In genomic region chr10:95748360-95748759, GRCm38 (mm10) we compare ENCODE assay signal across 33 mouse cellular contexts.
"Had no signal": no experiment of that assay in that cellular context is flagged by ENCODE, and none has a peak within 500 bp of the region (broad histone marks: within the 10 kb centered on the region; RNA-seq: fewer than 3 reads in every experiment).

No protein-coding gene starts in this region.

- H3K27ac ChIP-seq: heart, embryonic 10.5 days; heart, embryonic 13.5 days; heart, embryonic 15.5 days; hindbrain, embryonic 10.5 days; hindbrain, embryonic 12.5 days; hindbrain, embryonic 13.5 days; hindbrain, embryonic 14.5 days; hindbrain, embryonic 15.5 days; hindbrain, postnatal 0 days; kidney, embryonic 15.5 days; kidney, postnatal 0 days; layer of hippocampus, adult 2 months; left cerebral cortex, adult 2 months had no signal

- H3K9ac ChIP-seq: heart, embryonic 12.5 days; heart, embryonic 13.5 days; heart, embryonic 15.5 days; hindbrain, embryonic 12.5 days; hindbrain, embryonic 13.5 days; hindbrain, embryonic 14.5 days; hindbrain, embryonic 15.5 days; kidney, embryonic 15.5 days had no signal

- H3K27me3 ChIP-seq: heart, embryonic 12.5 days; heart, embryonic 13.5 days; heart, embryonic 15.5 days; hindbrain, embryonic 12.5 days; hindbrain, embryonic 13.5 days; hindbrain, embryonic 15.5 days; kidney, embryonic 15.5 days had no signal

- H3K36me3 ChIP-seq: heart, embryonic 10.5 days; heart, embryonic 12.5 days; heart, embryonic 13.5 days; heart, embryonic 15.5 days; hindbrain, embryonic 10.5 days; hindbrain, embryonic 12.5 days; hindbrain, embryonic 13.5 days; hindbrain, embryonic 15.5 days; kidney, embryonic 15.5 days had no signal

- H3K9me3 ChIP-seq: heart, embryonic 10.5 days; heart, embryonic 12.5 days; heart, embryonic 13.5 days; heart, embryonic 15.5 days; hindbrain, embryonic 10.5 days; hindbrain, embryonic 12.5 days; hindbrain, embryonic 13.5 days; hindbrain, embryonic 15.5 days; kidney, embryonic 15.5 days had no signal

- H3K4me3 ChIP-seq: heart, embryonic 10.5 days; heart, embryonic 12.5 days; heart, embryonic 13.5 days; heart, embryonic 15.5 days; hindbrain, embryonic 10.5 days; hindbrain, embryonic 12.5 days; hindbrain, embryonic 13.5 days; hindbrain, embryonic 15.5 days; kidney, embryonic 15.5 days; layer of hippocampus, adult 2 months; left cerebral cortex, adult 2 months had no signal

- ATAC-seq: hindbrain, embryonic 16.5 days; hindbrain, postnatal 0 days; inflammation-experienced regulatory T-cells, adult 6 months had no signal

- H3K4me1 ChIP-seq: hindbrain, embryonic 10.5 days; hindbrain, embryonic 12.5 days; hindbrain, embryonic 13.5 days; hindbrain, embryonic 15.5 days had no signal

- DNase-seq: heart, postnatal 10 days; heart, postnatal 14 days; heart, postnatal 36 days; heart, postnatal 4 days; kidney, adult 11 months; kidney, adult 18-20 months; kidney, adult 2 months; kidney, adult 8-10 months; kidney, adult 9 months; kidney, postnatal 10 days; kidney, postnatal 14 days; kidney, postnatal 25 days; kidney, postnatal 36 days; kidney, postnatal 4 days; layer of hippocampus, adult 9-11 months; layer of hippocampus, postnatal 36 days had no signal

- H3K4me2 ChIP-seq: heart, embryonic 11.5 days; heart, embryonic 12.5 days; heart, embryonic 13.5 days; heart, embryonic 15.5 days; hindbrain, embryonic 12.5 days; hindbrain, embryonic 13.5 days; hindbrain, embryonic 14.5 days; hindbrain, embryonic 15.5 days; kidney, embryonic 15.5 days had no signal
